Mouse (Mus musculus) spleen, embryonic (tissue): Measurements from ENCODE around the gene C1ra.
"Not testable (repeated sequence)": the region's sequence is repeated elsewhere in the genome, so short reads cannot be mapped to it uniquely, and the experiment has no call there.

Experiments
- CTCF ChIA-PET: fragments of 350-600 bp; sonication (Branson Sonifier 250); formaldehyde crosslinking; loops from one replicate; lab custom pipeline; 2022; lab: Charles Lee

C1ra gene

DNA sequence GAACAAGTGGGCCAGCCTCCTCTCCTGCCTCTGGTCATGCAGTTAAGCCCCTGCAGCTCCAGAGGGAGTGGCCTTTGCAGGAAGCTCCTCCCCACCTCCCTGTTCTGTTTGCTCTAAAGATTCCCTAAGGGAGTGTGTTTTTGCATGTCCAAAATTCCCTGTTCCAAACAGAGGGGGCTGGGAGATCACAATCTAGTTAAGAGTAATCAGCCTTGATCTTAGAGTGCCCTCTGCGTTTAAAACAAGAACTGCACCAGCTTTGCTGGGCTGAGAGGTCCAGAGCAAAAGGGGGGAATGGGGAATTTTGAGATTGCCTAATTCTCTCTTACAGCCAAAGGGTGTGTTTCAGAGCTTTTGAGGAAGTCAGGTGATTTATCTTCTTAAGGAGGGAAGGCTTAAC, 30.1 kb downstream of the C1ra start, which contains the start of gene C1s1:
C1s1 (minus strand) TSS at position 76 of the 400 bp plus-strand sequence.
- CTCF ChIA-PET: interaction anchor here (0.6 kb wide), 1 partner anchor 48 kb away, joined by 8 read pairs; no protein-coding TSS in a partner anchor

- CTCF ChIA-PET: no interaction called here
These were observed 32.3 kb downstream of the C1ra start for GRCm38 (mm10) chr6:124544466-124544865.

- CTCF ChIA-PET: no interaction called here
These were observed 33.2 kb downstream of the C1ra start for GRCm38 (mm10) chr6:124545425-124545824.

- CTCF ChIA-PET: not testable (repeated sequence)
These were observed 35.8 kb downstream of the C1ra start for GRCm38 (mm10) chr6:124547979-124548378.

- CTCF ChIA-PET: no interaction called here
These were observed 36.9 kb downstream of the C1ra start for GRCm38 (mm10) chr6:124549023-124549550.

DNA sequence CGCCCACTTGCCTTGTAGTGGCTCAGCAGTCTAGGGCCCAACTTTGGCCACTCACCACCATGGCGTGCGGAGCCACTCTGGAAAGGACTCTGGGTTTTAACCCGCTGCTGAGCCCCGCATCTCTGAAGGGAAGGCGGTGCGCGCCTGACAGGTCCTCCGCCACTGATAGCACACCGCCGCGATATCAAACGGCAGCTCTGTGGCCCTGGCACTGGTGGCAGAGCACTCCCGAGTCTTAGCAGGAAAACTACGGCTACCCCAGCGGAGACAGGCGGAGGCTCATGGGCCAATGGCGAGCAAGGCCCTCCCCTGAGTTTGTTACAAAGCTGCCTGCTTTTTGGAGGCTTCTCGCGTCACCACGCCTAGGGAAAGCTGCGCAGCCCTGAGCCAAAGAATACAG, 40.6 kb downstream of the C1ra start:
- CTCF ChIA-PET: no interaction called here

DNA sequence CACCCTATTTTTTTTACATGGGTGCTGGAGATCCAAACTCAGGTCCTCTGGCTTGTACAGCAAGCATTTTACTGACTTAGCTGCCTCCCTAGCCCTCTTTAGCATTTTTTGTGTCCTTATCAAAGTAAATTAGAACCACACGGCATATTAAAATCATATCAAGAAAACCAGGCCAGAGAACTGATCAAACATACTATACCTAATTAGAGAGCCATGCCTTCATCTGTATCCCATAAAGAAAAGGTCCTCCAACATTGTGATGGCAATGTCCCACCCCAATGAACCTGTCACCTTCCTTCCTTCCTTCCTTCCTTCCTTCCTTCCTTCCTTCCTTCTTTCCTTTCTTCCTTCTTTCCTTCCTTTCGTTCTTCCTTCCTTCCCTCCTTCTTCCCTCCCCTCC, 43.8 kb downstream of the C1ra start:
- CTCF ChIA-PET: not testable (repeated sequence)

- CTCF ChIA-PET: not testable (repeated sequence)
These were observed 49.0 kb downstream of the C1ra start for GRCm38 (mm10) chr6:124561156-124561555.

DNA sequence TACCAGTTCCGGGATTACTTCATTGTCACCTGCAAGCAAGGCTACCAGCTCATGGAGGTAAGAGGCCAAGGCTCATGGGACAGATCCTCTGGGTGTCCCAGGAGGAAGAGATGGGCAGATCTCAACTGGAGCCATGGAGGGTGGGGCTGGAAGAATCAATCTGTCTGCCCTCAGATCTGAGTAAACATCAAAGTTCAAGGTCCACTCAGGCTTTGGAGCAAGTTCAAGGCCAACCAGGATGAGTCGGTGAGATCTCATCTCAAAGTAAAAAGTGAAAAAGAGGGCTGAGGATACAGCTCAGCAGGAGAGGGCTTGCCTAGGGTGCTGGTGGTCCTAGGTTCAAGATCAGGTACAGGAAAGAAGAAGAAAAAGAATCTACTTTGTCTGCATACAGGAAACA, 49.4 kb downstream of the C1ra start:
- CTCF ChIA-PET: not testable (repeated sequence)

GRCm38 (mm10) chr6:124570026-124570425, 57.8 kb downstream of the C1ra start, which contains the start of gene C1rb:
TSS of gene C1rb (plus strand) at chr6:124570294.
- CTCF ChIA-PET: interaction anchor here (0.7 kb wide), 1 partner anchor 72 kb away, joined by 9 read pairs; no protein-coding TSS in a partner anchor
